Mouse (Mus musculus) megakaryocyte-erythroid progenitor cell, adult 5 weeks (primary cell): ENCODE results near the gene Tmem259. TPM values are rescaled to one million over a fixed set of nuclear protein-coding genes. Genes with fewer than 3 reads are reported as not detected.

ENCODE experiments used
- polyA plus RNA-seq: library from polyadenylated mRNA; stranded (reverse); fragments of >175 nt; gene quantifications from 2 replicates; pipeline ENCODE4 v1.2.3, GENCODE M21; 2012

The Tmem259 gene
- 378 and 414 TPM in 2 replicates for polyA plus RNA-seq

DNA sequence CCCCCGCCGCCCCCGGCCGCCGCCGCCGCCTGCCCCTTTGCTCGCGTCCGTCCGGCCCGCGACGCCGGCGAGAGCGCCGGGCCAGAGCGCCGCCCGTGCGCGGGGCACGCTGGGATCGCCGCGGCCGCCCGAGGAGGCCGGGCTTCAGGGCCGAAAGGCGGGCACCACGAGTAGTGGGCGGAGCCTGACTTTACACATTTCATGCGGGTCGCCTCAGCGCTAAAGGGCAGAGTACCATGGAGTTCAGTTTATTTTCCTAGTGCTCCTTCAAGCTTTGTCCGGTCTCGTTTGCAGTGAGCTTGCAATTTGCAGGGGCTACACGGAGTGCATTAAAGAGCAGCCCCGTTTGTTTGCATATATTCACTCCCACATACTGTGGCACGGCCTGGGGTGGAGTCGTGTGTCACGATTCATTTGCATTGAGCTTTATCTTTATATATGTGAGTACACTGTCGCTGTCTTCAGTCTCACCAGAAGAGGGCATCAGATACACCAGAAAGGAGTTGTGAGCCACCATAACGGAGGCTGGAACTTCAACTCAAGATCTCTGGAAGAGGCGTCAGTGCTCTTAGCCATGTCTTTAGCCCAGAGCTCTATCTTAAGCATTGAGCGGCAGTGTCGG lies at the start of gene Tmem259:
Gene Tmem259 (minus strand): TSS at position 136 of the 622 bp plus-strand sequence.

DNA sequence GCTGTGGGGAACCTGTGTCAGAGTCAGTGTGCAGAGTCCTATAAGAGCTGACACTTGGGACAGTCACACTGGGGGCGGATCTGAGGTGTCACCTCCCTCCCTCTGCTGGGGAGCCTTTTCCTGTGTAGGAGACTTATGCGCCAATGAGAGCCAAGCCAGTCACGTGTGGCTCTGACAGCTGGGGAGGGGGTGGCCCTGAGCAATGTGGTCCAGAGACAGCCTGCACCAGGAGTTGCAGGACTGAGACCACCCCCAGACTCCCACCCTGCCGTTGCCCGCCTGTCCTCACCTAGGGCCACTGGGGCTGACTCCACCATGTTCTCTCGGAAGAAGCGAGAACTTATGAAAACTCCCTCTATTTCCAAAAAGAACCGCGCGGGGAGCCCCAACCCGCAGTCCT lies 32.4 kb upstream of the Tmem259 start, which contains the start of gene Arhgap45:
Gene Arhgap45 (plus strand): TSS at position 143 of the 400 bp plus-strand sequence.

DNA sequence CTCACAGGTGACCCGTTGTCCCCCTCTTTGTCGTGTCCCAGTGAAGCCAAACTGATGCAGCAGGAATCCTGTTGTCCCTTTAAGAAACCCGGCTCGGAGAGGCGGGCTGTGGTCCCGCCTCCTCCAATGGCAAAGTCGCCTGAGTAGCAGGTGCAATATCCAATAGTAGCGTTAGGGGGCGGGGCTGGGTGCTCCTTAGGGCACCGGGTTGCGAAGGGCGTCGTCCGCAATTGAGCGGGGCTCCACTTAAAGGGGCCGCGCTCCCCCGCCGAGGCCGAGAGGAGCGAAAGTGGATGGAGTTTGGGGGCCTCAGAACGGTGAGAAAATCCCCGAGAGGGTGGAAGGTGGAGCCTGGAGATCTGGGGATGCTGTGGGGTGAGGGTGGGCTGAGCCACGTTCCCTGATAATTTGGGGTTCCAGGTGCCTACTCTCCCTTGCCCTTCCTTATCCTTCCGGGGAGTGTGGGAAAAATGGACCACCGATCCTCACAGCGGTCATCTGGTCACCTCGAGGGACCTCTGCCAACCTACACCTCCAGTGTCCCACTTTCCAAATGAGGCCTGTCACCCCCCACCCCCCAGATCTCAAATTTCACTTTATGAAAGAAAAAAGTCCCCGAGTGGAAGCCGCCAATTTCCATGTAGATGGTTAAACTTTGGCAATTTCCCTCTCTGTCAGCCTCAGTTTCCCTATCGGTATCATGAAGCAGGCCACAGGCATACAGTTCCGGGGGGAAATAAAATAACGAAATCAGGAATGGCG lies 12.3 kb upstream of the Tmem259 start, which contains the start of gene Abca7:
Gene Abca7 (plus strand): TSS at position 223 of the 762 bp plus-strand sequence.

DNA sequence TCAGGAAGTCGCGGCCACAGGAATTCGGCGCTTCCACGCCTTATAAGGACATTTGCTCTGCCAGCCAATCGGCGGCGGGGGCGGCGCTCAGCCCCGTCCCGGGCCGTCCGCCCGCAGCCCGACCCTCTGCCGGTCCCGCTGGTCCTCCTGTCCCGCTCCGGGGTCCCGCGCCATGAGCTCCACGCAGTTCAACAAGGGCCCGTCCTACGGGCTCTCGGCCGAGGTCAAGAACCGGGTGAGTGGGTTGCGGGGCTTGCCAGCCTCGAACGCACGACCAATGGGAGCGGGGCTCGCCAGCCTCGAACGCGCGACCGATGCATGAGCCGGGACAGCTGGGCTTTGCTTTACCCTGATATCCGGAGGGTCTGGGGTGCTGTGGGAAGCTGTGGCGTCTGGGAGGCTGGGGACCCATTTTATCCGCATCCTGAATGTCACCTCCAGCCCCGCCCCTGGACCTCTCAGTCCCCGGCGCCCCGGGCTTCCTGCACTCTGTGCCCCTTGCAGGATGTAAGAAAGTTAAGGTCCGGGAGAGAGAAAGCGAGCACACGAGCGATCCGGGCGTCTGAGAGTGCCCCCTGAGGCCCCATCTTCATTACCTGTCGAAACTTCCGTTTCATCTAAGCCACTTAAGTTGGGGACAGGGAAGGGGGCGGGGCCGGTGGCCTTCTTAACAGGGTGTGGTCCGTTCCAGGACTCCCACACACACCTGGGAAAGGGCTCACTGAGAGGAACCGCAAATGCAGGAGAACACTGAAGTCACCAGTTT lies 4.6 kb upstream of the Tmem259 start, which contains the start of gene Cnn2:
Gene Cnn2 (plus strand): TSS at position 79 of the 766 bp plus-strand sequence.

DNA sequence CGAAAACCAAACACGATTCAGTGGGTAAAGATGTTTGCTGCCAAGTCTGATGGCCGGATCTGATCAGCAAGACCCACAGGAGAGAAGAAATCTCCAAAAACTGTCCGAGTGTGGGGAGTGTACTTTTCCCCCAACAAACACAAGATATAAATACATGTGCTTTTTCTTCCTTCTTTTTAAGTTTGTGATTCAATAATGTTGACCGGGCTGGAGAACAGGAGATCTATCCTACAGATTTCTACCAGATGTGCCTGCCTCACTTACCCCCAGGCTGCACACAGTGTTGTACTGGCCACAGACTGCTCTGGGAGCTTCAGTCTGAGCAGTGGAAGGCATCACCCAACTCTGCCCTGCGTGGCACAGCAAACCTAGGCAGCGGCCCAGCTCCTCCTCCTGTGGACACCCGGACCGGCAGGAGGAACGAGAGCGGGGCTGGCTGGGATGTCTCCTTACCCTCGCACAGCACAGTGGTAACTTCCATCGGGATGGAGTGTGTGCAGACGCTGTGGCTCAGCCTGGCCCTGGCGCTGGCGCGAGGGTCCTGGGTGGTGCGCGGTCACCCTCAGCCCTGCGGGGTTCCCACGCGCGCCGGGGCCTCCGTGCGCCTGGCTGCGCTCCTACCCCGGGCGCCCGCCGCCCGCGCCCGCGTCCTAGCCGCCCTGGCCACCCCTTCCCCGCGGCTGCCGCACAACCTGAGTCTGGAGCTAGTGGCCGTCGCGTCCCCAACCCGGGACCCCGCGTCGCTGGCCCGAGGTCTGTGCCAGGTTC lies 13.5 kb downstream of the Tmem259 start, which contains the start of gene Grin3b:
Gene Grin3b (plus strand): TSS at position 301 of the 768 bp plus-strand sequence.

DNA sequence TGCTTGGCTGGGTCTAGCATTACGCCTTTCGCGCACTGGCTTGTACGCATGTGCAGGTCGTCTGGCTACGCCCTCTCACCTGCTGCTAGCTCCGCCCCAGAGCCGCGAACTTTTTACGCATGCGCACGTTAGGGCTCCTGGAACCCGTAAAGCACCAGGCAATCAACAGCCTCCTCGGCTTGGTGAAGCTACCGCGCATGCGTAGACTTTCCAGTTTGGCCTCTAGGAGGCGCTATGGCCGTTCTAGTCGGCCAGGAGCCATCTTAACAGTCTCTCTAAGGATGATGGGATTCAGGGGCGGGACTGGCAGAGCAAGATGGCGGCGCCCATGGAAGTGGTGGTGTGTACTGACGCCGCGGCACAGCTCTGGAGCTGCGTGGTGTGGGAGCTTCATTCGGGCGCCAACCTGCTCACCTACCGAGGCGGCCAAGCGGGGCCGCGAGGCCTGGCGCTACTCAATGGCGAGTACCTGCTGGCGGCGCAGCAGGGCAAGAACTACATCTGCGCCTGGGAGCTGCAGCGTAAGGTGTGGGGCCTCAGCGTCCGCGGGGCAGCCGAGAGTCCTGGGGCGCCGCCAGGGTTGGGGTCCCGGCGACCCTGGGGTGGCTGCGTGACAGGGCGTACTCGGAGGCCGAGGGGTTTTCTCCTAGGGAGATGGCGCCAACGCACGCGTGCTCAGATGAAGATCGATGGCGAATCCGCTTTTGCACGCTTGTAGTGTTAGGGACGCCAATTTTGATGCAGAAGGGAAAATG lies 24.1 kb downstream of the Tmem259 start, which contains the start of gene Wdr18:
Gene Wdr18 (plus strand): TSS at position 306 of the 755 bp plus-strand sequence.

DNA sequence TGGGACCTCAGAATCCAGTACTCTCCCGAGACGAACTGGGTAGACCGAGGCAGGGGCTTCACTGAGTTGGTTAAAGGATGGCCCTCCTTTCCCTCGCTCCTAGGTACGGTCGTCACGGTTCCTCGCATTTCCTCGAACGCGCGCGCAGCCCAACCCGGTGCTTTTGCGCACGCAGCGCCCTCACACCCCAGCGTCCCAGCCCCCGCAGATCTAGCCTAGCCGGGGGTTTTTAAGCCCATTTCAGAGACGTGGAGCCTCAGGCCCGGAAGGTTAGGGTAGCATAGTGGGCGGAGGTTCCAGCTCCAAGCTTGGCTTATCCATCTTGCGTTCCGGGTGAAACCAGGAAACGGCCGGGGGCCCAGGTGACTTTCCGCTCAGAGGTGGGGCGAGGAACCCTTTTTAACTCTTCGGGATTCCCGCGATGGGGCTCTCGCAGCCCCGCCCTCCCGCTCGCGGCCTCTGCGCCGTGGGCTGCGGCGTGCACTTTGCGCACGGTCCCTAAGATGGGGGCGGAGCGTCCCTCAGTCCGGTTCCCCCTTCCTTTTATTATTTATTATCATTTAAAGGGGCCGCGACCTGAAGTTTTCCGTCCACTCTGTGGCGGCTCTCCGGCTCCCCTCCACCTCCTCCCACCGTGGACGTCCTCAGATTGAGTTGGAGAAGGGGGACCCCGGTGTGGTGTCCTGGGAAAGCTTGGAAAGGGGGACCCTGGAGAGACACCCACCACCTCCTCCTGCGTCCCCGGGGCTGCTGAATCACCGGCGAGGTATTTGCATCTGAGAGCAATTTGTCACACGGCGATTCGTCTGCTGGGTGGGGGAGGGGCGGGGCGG lies 57.4 kb downstream of the Tmem259 start, which contains the start of gene Arid3a:
Gene Arid3a (plus strand): TSS at position 553 of the 833 bp plus-strand sequence.

Other genes with a start within 250 kb of the Tmem259 start
- 34.1 and 38.0 TPM in 2 replicates for gene Polrmt, start 237.7 kb downstream of the Tmem259 start, polyA plus RNA-seq
- not detected in 2 replicates for gene Fgf22, start 229.3 kb downstream of the Tmem259 start, polyA plus RNA-seq
- gene Rnf126, start 217.4 kb downstream of the Tmem259 start, polyA plus RNA-seq = 324 and 356 TPM in 2 replicates
- gene Fstl3, start 207.1 kb downstream of the Tmem259 start, polyA plus RNA-seq = 4.6 and 5.4 TPM in 2 replicates
- gene Prss57, start 193.4 kb downstream of the Tmem259 start, polyA plus RNA-seq = 34.9 and 51.7 TPM in 2 replicates
- gene Palm, start 190.8 kb downstream of the Tmem259 start, polyA plus RNA-seq = 290 and 348 TPM in 2 replicates
- 0.04 and 0.30 TPM in 2 replicates for gene Misp, start 163.3 kb downstream of the Tmem259 start, polyA plus RNA-seq
- gene Ptbp1, start 129.9 kb downstream of the Tmem259 start, polyA plus RNA-seq = 1,442 and 1,522 TPM in 2 replicates
- 5,178 and 10,445 TPM in 2 replicates for gene Prtn3, start 109.9 kb downstream of the Tmem259 start, polyA plus RNA-seq
- 288 and 339 TPM in 2 replicates for gene Plppr3, start 109.7 kb downstream of the Tmem259 start, polyA plus RNA-seq
- 4,000 and 7,851 TPM in 2 replicates for gene Elane, start 98.1 kb downstream of the Tmem259 start, polyA plus RNA-seq
- gene Cfd, start 93.5 kb downstream of the Tmem259 start, polyA plus RNA-seq = 0.94 and 1.3 TPM in 2 replicates
- 69.1 and 76.6 TPM in 2 replicates for gene Med16, start 75.4 kb downstream of the Tmem259 start, polyA plus RNA-seq
- 2.1 TPM in 1 of 2 replicates, not detected in the other for gene Gm26602, start 73.5 kb downstream of the Tmem259 start, polyA plus RNA-seq
- gene Kiss1r, start 67.4 kb downstream of the Tmem259 start, polyA plus RNA-seq = 0.41 and 0.64 TPM in 2 replicates
- 230 and 265 TPM in 2 replicates for gene R3hdm4, start 63.1 kb downstream of the Tmem259 start, polyA plus RNA-seq
- 94.7 and 145 TPM in 2 replicates for gene Arid3a, start 57.3 kb downstream of the Tmem259 start, polyA plus RNA-seq
- 54.4 and 61.7 TPM in 2 replicates for gene Wdr18, start 24.2 kb downstream of the Tmem259 start, polyA plus RNA-seq
- gene Grin3b, start 13.6 kb downstream of the Tmem259 start, polyA plus RNA-seq = 0.09 and 0.12 TPM in 2 replicates
- gene Cnn2, start 4.3 kb upstream of the Tmem259 start, polyA plus RNA-seq = 245 and 295 TPM in 2 replicates
- gene Abca7, start 12.2 kb upstream of the Tmem259 start, polyA plus RNA-seq = 54.4 and 60.8 TPM in 2 replicates
- 397 and 427 TPM in 2 replicates for gene Arhgap45, start 32.3 kb upstream of the Tmem259 start, polyA plus RNA-seq
- gene Polr2e, start 55.5 kb upstream of the Tmem259 start, polyA plus RNA-seq = 217 and 273 TPM in 2 replicates
- gene Gpx4, start 62.8 kb upstream of the Tmem259 start, polyA plus RNA-seq = 1,103 and 1,136 TPM in 2 replicates
- 77.6 and 78.0 TPM in 2 replicates for gene Sbno2, start 121.2 kb upstream of the Tmem259 start, polyA plus RNA-seq
- 176 and 185 TPM in 2 replicates for gene Stk11, start 131.5 kb upstream of the Tmem259 start, polyA plus RNA-seq
- 1,245 and 1,266 TPM in 2 replicates for gene Atp5d, start 154.3 kb upstream of the Tmem259 start, polyA plus RNA-seq
- gene Cbarp, start 156.5 kb upstream of the Tmem259 start, polyA plus RNA-seq = 32.3 and 53.4 TPM in 2 replicates
- 312 and 336 TPM in 2 replicates for gene Midn, start 163.9 kb upstream of the Tmem259 start, polyA plus RNA-seq
- 43.7 and 63.7 TPM in 2 replicates for gene Cirbp, start 181.7 kb upstream of the Tmem259 start, polyA plus RNA-seq
- gene 1600002K03Rik, start 188.6 kb upstream of the Tmem259 start, polyA plus RNA-seq = 9.2 and 11.3 TPM in 2 replicates
- gene Efna2, start 195.2 kb upstream of the Tmem259 start, polyA plus RNA-seq = 1.1 and 2.4 TPM in 2 replicates
- gene Mum1, start 242.1 kb upstream of the Tmem259 start, polyA plus RNA-seq = 29.1 and 31.3 TPM in 2 replicates